In the genomic region with DNA sequence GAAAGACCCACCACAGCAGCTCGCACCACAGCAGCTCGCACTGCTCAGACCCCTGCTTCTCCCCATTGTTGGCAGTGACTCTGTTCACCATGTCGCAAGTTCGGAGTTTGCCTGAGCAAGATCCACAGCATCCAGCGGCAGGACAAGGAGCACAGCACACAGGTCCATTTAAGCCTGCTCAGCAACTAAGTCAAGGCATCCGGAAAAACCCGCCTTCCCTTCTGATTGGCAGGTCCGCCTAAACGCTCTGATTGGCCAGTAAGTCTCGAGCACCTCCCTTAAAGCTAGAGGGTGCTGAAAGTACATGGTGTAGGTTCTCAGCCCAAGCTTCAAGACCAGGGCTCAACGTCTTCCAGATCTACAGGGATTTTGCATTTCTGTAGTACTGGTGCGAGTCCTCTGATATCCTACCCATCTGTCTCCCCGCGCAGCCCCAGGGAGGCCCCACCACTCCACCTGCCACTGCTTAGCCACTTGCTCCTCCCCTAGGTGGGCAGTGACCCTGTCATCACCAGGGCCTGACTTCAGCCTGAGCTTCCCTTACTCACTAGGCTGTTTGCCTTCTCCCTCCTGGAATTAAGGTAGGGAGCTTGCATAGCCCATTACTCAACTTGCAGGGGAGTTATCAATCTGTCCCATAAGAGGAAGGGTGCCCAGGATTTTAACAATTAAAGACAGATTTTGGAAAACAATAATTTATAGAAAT, we compare ENCODE assay signal across 25 mouse cellular contexts. TPM values are rescaled to one million over a fixed set of nuclear protein-coding genes. Genes with fewer than 3 reads are reported as not detected.
DNase-seq lines count a peak whose midpoint lies in the region; ATAC-seq lines count a peak whose summit lies in the region.
"Had no signal": no experiment of that assay in that cellular context is flagged by ENCODE, and none has a peak within 500 bp of the region (broad histone marks: within the 10 kb centered on the region; RNA-seq: fewer than 3 reads in every experiment).

No protein-coding gene starts in this region.

- H3K27ac ChIP-seq in limb, embryonic 11.5 days (replicated peaks; ENCODE audit: low read depth, low read length), result no peak overlapping the region
- H3K27ac ChIP-seq in limb, embryonic 10.5 days, result no peak overlapping the region
- H3K27ac ChIP-seq: embryonic facial prominence, embryonic 12.5 days; forebrain, embryonic 13.5 days; hindbrain, postnatal 0 days; kidney, postnatal 0 days; midbrain, embryonic 15.5 days had no signal

- no peaks in the 10 kb centered on the region for H3K27me3 ChIP-seq in limb, embryonic 11.5 days (ENCODE audit: control insufficient read depth, insufficient read depth, low read length)
- no peaks in the 10 kb centered on the region for H3K27me3 ChIP-seq in limb, embryonic 10.5 days (ENCODE audit: low read depth, poor library complexity, severe bottlenecking)
- H3K27me3 ChIP-seq: embryonic facial prominence, embryonic 12.5 days; forebrain, embryonic 13.5 days; megakaryocyte, embryonic 14.5 days; midbrain, embryonic 15.5 days had no signal

- H3K4me3 ChIP-seq in limb, embryonic 11.5 days (ENCODE audit: low read depth, low read length), result no peak overlapping the region
- H3K4me3 ChIP-seq in limb, embryonic 10.5 days, result no peak overlapping the region
- H3K4me3 ChIP-seq: embryonic facial prominence, embryonic 12.5 days; erythroblast, embryonic 14.5 days; forebrain, embryonic 13.5 days; megakaryocyte, embryonic 14.5 days; midbrain, embryonic 15.5 days had no signal

- no peaks in the 10 kb centered on the region for H3K4me1 ChIP-seq in limb, embryonic 11.5 days (ENCODE audit: control insufficient read depth, insufficient read depth, low read length)
- H3K4me1 ChIP-seq in limb, embryonic 10.5 days, result no peaks in the 10 kb centered on the region
- H3K4me1 ChIP-seq: embryonic facial prominence, embryonic 12.5 days; forebrain, embryonic 13.5 days; megakaryocyte, embryonic 14.5 days; midbrain, embryonic 15.5 days had no signal

- ATAC-seq in limb, embryonic 11.5 days (ENCODE audit: insufficient number of reproducible peaks, low FRiP score, low TSS enrichment, low read depth), result no peak
- ATAC-seq: CD4-positive, CD25-positive, alpha-beta regulatory T cell, adult 4 months; forebrain, embryonic 13.5 days; hindbrain, postnatal 0 days; intestine, postnatal 0 days; midbrain, embryonic 15.5 days had no signal

- 29% methylated on average over 14 of the region's 14 CpGs for WGBS in limb, embryonic 11.5 days
- 25% methylated on average over 14 of the region's 14 CpGs for WGBS in limb, embryonic 10.5 days

- DNase-seq in embryo, embryonic 10 days (ENCODE audit: low spot score), result peak; percentile 17
- DNase-seq in embryo, embryonic 10.5 days (ENCODE audit: low spot score), result no peak
- peak; percentile 20 for DNase-seq in limb, embryonic 11.5 days (ENCODE audit: low spot score)
- DNase-seq in limb, embryonic 10.5 days (ENCODE audit: low spot score), result no peak
- DNase-seq in R1 (ENCODE audit: low read depth, low spot score), result peak; percentile 96
- DNase-seq in testis, postnatal 14 days (ENCODE audit: low spot score), result peak; percentile 58
- no peak for DNase-seq in thymus, postnatal 25 days
- DNase-seq in layer of hippocampus, adult 8-10 months (ENCODE audit: low spot score in 2 of 2), result no peak
- DNase-seq: adrenal gland, adult 8-10 months; cerebellum, adult 8-10 months; heart, adult 18-20 months; heart, postnatal 36 days; layer of hippocampus, postnatal 36 days; lung, postnatal 10 days; right cerebral cortex, postnatal 14 days had no signal

- H3K9ac ChIP-seq in limb, embryonic 11.5 days (ENCODE audit: low read length), result no peak overlapping the region
- H3K9ac ChIP-seq: embryonic facial prominence, embryonic 12.5 days; forebrain, embryonic 13.5 days; midbrain, embryonic 15.5 days had no signal

- no peak overlapping the region for H3K4me2 ChIP-seq in limb, embryonic 11.5 days (ENCODE audit: low read depth, severe bottlenecking)
- H3K4me2 ChIP-seq: embryonic facial prominence, embryonic 12.5 days; forebrain, embryonic 13.5 days; midbrain, embryonic 15.5 days had no signal

- H3K36me3 ChIP-seq in limb, embryonic 11.5 days (ENCODE audit: control insufficient read depth, insufficient read depth, low read length), result no peaks in the 10 kb centered on the region
- no peaks in the 10 kb centered on the region for H3K36me3 ChIP-seq in limb, embryonic 10.5 days
- H3K36me3 ChIP-seq: embryonic facial prominence, embryonic 12.5 days; midbrain, embryonic 15.5 days had no signal

- H3K9me3 ChIP-seq in limb, embryonic 11.5 days (ENCODE audit: control insufficient read depth, low read length), result no peaks in the 10 kb centered on the region
- H3K9me3 ChIP-seq in limb, embryonic 10.5 days (replicated peaks), result no peaks in the 10 kb centered on the region

RNA-seq across cellular contexts. Expression of a gene that starts 7.9 kb away (rescaled TPM):
- 0.64 and 1.6 TPM in 2 replicates for polyA plus RNA-seq in limb, embryonic 11.5 days (2014; fragmentation: Nextera tagmentation; extraction: Ambion mirVana)
- 1.9 and 2.0 TPM in 2 replicates for polyA plus RNA-seq in limb, embryonic 10.5 days (2016; fragmentation: Nextera tagmentation; extraction: Ambion mirVana)
- 1 to 10 TPM in 1 of 4 experiments, under 1 TPM in 3; 0.35 to 1.0 (median 0.68) TPM for total RNA-seq in layer of hippocampus, adult 8-10 months (2022)
- total RNA-seq: heart, adult 18-20 months had no signal

RNA-seq across cellular contexts. Expression of a gene that starts 13.5 kb away (rescaled TPM):
- polyA plus RNA-seq in limb, embryonic 11.5 days (2014; fragmentation: Nextera tagmentation; extraction: Ambion mirVana), result 0.57 and 0.75 TPM in 2 replicates
- 1.8 and 2.1 TPM in 2 replicates for polyA plus RNA-seq in limb, embryonic 10.5 days (2016; fragmentation: Nextera tagmentation; extraction: Ambion mirVana)
- total RNA-seq in layer of hippocampus, adult 8-10 months (2022), result 1 to 10 TPM; 4.7 to 7.2 (median 5.7) TPM
- total RNA-seq: gastrocnemius, adult 8-10 months; heart, adult 18-20 months; heart, postnatal 36 days had no signal
- polyA plus RNA-seq: erythroblast, embryonic 14.5 days had no signal

RNA-seq across cellular contexts. Expression of a gene that starts 14.0 kb away (rescaled TPM):
- 3.7 and 8.3 TPM in 2 replicates for polyA plus RNA-seq in limb, embryonic 11.5 days (2014; fragmentation: Nextera tagmentation; extraction: Ambion mirVana)
- 5.6 and 7.0 TPM in 2 replicates for polyA plus RNA-seq in limb, embryonic 10.5 days (2016; fragmentation: Nextera tagmentation; extraction: Ambion mirVana)
- 10 to 100 TPM in 2 of 4 experiments, 1 to 10 TPM in 2; 4.8 to 15.5 (median 11.4) TPM for total RNA-seq in layer of hippocampus, adult 8-10 months (2022)
- polyA plus RNA-seq: erythroblast, embryonic 14.5 days had no signal

RNA-seq across cellular contexts. Expression of a gene that starts 21.7 kb away (rescaled TPM):
- 27.4 and 29.7 TPM in 2 replicates for polyA plus RNA-seq in limb, embryonic 11.5 days (2014; fragmentation: Nextera tagmentation; extraction: Ambion mirVana)
- 34.3 and 35.3 TPM in 2 replicates for polyA plus RNA-seq in limb, embryonic 10.5 days (2016; fragmentation: Nextera tagmentation; extraction: Ambion mirVana)
- total RNA-seq in layer of hippocampus, adult 8-10 months (2022), result 10 to 100 TPM; 83.8 to 92.2 (median 89.3) TPM

RNA-seq across cellular contexts. Expression of a gene that starts 23.6 kb away (rescaled TPM):
- 4.1 and 4.2 TPM in 2 replicates for polyA plus RNA-seq in limb, embryonic 11.5 days (2014; fragmentation: Nextera tagmentation; extraction: Ambion mirVana)
- polyA plus RNA-seq in limb, embryonic 10.5 days (2016; fragmentation: Nextera tagmentation; extraction: Ambion mirVana), result 4.4 and 5.2 TPM in 2 replicates
- total RNA-seq in layer of hippocampus, adult 8-10 months (2022), result 10 to 100 TPM; 14.4 to 18.4 (median 16.9) TPM

Comparison
In these comparisons a context has a peak if more than half of its experiments do, and no peak if none do; other contexts are left out.
1. DNase-seq: peak in embryo, embryonic 10 days (single experiment), limb, embryonic 11.5 days (single experiment), R1 (single experiment) and testis, postnatal 14 days (single experiment); none in embryo, embryonic 10.5 days (single experiment), limb, embryonic 10.5 days (single experiment), thymus, postnatal 25 days (single experiment) and layer of hippocampus, adult 8-10 months (0 of 2).